Mouse (Mus musculus) bone marrow, adult 2 months (tissue): ENCODE data around the gene Trmt1l.
A peak's percentile ranks its signal among the peaks of the same experiment; 100 is the strongest.

Experiments used
- CTCF ChIP-seq: fragments of 200-500 bp; IDR thresholded peaks from 2 replicates; pipeline ENCODE4 v1.5.1; 2011; ENCODE audit warnings: low read length, control low read depth; ENCODE audit not compliant: control insufficient read depth, insufficient read depth
- POLR2A ChIP-seq: fragments of 200-500 bp; IDR thresholded peaks from 2 replicates; pipeline ENCODE4 v1.6.1; 2011; ENCODE audit warnings: low read depth, mild to moderate bottlenecking, control low read depth, low read length, borderline replicate concordance; ENCODE audit not compliant: control insufficient read depth

GRCm38 (mm10) chr1:151461265-151461664, 32.9 kb downstream of the Trmt1l start:
- TF ChIP-seq CTCF (peak; percentile 25; the same call in 1 of the 2 replicates), POLR2A (no peak)
